ENCODE assay signal across 10 mouse cellular contexts in the genomic region with DNA sequence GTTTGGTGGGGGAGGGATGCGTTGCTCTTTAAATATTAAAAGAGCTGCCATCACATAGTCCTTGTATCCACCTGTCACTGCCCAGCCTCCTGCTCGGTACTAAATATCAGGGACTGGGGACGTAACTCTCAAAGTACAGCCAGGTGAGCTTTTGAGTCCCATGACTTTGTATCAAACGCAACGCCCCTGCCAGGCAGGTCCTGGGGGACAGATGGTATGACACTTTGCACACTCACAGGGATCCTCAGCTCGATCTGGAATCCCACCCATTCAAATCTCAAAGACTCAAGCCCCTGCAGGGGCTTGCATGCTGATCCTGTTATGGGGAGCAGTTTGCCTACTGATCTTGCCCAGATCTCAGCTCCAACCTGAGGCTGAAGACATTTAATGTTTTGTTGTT. TPM values are rescaled to one million over a fixed set of nuclear protein-coding genes. Genes with fewer than 3 reads are reported as not detected.
DNase-seq lines count a peak whose midpoint lies in the region; ATAC-seq lines count a peak whose summit lies in the region.
"Had no signal": no experiment of that assay in that cellular context is flagged by ENCODE, and none has a peak within 500 bp of the region (broad histone marks: within the 10 kb centered on the region; RNA-seq: fewer than 3 reads in every experiment).

No protein-coding gene starts in this region.

- ATAC-seq in heart, embryonic 15.5 days (replicated peaks; ENCODE audit: insufficient number of reproducible peaks, insufficient read depth, low FRiP score, low read depth), result no peak
- peak; percentile 53; the same call in 1 of the 2 replicates for ATAC-seq in neural tube, embryonic 12.5 days (ENCODE audit: low FRiP score, low read depth)
- ATAC-seq in hindbrain, embryonic 16.5 days, result peak; percentile 12; the same call in 1 of the 2 replicates
- ATAC-seq in stomach, embryonic 16.5 days (ENCODE audit: insufficient read depth, low FRiP score), result no peak

- WGBS in heart, embryonic 15.5 days, result 72% methylated on average over 6 of the region's 6 CpGs
- 73% methylated on average over 6 of the region's 6 CpGs for WGBS in neural tube, embryonic 12.5 days
- 82% methylated on average over 6 of the region's 6 CpGs for WGBS in hindbrain, embryonic 16.5 days
- 71% methylated on average over 6 of the region's 6 CpGs for WGBS in stomach, embryonic 16.5 days

- H3K4me3 ChIP-seq in heart, embryonic 15.5 days, result peak overlapping the region; percentile 48; the same call in 1 of the 2 replicates
- no peak overlapping the region for H3K4me3 ChIP-seq in neural tube, embryonic 12.5 days
- no peak overlapping the region for H3K4me3 ChIP-seq in hindbrain, embryonic 16.5 days (ENCODE audit: low read length)
- H3K4me3 ChIP-seq in stomach, embryonic 16.5 days (replicated peaks; ENCODE audit: low read length), result no peak overlapping the region

- no peaks in the 10 kb centered on the region for H3K36me3 ChIP-seq in heart, embryonic 15.5 days
- no peaks in the 10 kb centered on the region for H3K36me3 ChIP-seq in neural tube, embryonic 12.5 days
- H3K36me3 ChIP-seq in hindbrain, embryonic 16.5 days (ENCODE audit: control insufficient read depth, insufficient read depth, low read length), result no peaks in the 10 kb centered on the region
- H3K36me3 ChIP-seq in stomach, embryonic 16.5 days (ENCODE audit: control insufficient read depth, insufficient read depth, low read length), result no peaks in the 10 kb centered on the region
- H3K36me3 ChIP-seq: liver, embryonic 13.5 days had no signal

- H3K27me3 ChIP-seq in heart, embryonic 15.5 days, result no peaks in the 10 kb centered on the region
- H3K27me3 ChIP-seq in neural tube, embryonic 12.5 days (replicated peaks), result no peaks in the 10 kb centered on the region
- H3K27me3 ChIP-seq in hindbrain, embryonic 16.5 days (replicated peaks; ENCODE audit: control insufficient read depth, insufficient read depth, low read length), result no peaks in the 10 kb centered on the region
- H3K27me3 ChIP-seq in stomach, embryonic 16.5 days (ENCODE audit: control insufficient read depth, insufficient read depth, low read length), result no peaks in the 10 kb centered on the region
- H3K27me3 ChIP-seq: liver, embryonic 13.5 days had no signal

- no peak overlapping the region for H3K27ac ChIP-seq in heart, embryonic 15.5 days
- no peak overlapping the region for H3K27ac ChIP-seq in neural tube, embryonic 12.5 days
- H3K27ac ChIP-seq in hindbrain, embryonic 16.5 days (ENCODE audit: low read depth, low read length), result no peak overlapping the region
- H3K27ac ChIP-seq in stomach, embryonic 16.5 days (ENCODE audit: low read length), result no peak overlapping the region
- H3K27ac ChIP-seq: liver, embryonic 13.5 days had no signal

- no peak overlapping the region for H3K4me2 ChIP-seq in heart, embryonic 15.5 days
- no peak overlapping the region for H3K4me2 ChIP-seq in neural tube, embryonic 12.5 days (replicated peaks)
- peak overlapping the region; percentile 56 for H3K4me2 ChIP-seq in hindbrain, embryonic 16.5 days (ENCODE audit: low read length)
- 0 out of 2 replicates have a peak overlapping the region, but pooled peaks have one; percentile 56 for H3K4me2 ChIP-seq in stomach, embryonic 16.5 days (ENCODE audit: low read depth, low read length)

- H3K4me1 ChIP-seq in heart, embryonic 15.5 days (replicated peaks), result no peaks in the 10 kb centered on the region; the same call in 1 of the 2 replicates
- no peaks in the 10 kb centered on the region for H3K4me1 ChIP-seq in neural tube, embryonic 12.5 days
- no peaks in the 10 kb centered on the region for H3K4me1 ChIP-seq in hindbrain, embryonic 16.5 days (ENCODE audit: control insufficient read depth, insufficient read depth, low read depth, low read length)
- no peaks in the 10 kb centered on the region for H3K4me1 ChIP-seq in stomach, embryonic 16.5 days (ENCODE audit: control insufficient read depth, insufficient read depth, low read length)
- H3K4me1 ChIP-seq: liver, embryonic 13.5 days had no signal

- DNase-seq in heart, adult 8-10 months (ENCODE audit: low spot score), result no peak
- DNase-seq in neural tube, embryonic 10.5 days (ENCODE audit: extremely low spot score, low spot score), result no peak
- DNase-seq in adrenal gland, postnatal 14 days, result no peak
- DNase-seq: adrenal gland, adult 8-10 months had no signal

- H3K9me3 ChIP-seq in heart, embryonic 15.5 days (replicated peaks), result no peaks in the 10 kb centered on the region
- H3K9me3 ChIP-seq in neural tube, embryonic 12.5 days, result no peaks in the 10 kb centered on the region
- H3K9me3 ChIP-seq in hindbrain, embryonic 16.5 days (ENCODE audit: control insufficient read depth, low read length), result no peaks in the 10 kb centered on the region
- H3K9me3 ChIP-seq in stomach, embryonic 16.5 days (replicated peaks; ENCODE audit: control insufficient read depth, low read length), result no peaks in the 10 kb centered on the region
- H3K9me3 ChIP-seq: liver, embryonic 13.5 days had no signal

- H3K9ac ChIP-seq in heart, embryonic 15.5 days, result no peak overlapping the region
- no peak overlapping the region for H3K9ac ChIP-seq in neural tube, embryonic 12.5 days
- H3K9ac ChIP-seq in hindbrain, embryonic 16.5 days (ENCODE audit: low read depth, low read length), result no peak overlapping the region; the same call in 1 of the 2 replicates
- H3K9ac ChIP-seq in stomach, embryonic 16.5 days (ENCODE audit: low read length), result no peak overlapping the region

RNA-seq across cellular contexts. Expression of a gene that starts 2.7 kb away (rescaled TPM):
- 2.3 and 2.4 TPM in 2 replicates for polyA plus RNA-seq in heart, embryonic 15.5 days (2015; fragmentation: Nextera tagmentation; extraction: Ambion mirVana)
- 10 to 100 TPM; 39.4 to 49.7 (median 43.6) TPM for total RNA-seq in heart, adult 8-10 months (2022)
- 0.27 and 0.33 TPM in 2 replicates for polyA plus RNA-seq in neural tube, embryonic 12.5 days (2016; fragmentation: Nextera tagmentation; extraction: Ambion mirVana)
- 0.13 and 0.19 TPM in 2 replicates for polyA plus RNA-seq in hindbrain, embryonic 16.5 days (2015; fragmentation: Nextera tagmentation; extraction: Ambion mirVana)
- 3.6 and 4.0 TPM in 2 replicates for polyA plus RNA-seq in stomach, embryonic 16.5 days (2015; fragmentation: Nextera tagmentation; extraction: Ambion mirVana)
- total RNA-seq in adrenal gland, postnatal 14 days (2021), result 18.4 and 25.7 TPM in 2 replicates
- total RNA-seq: common myeloid progenitor, adult 5-6 weeks had no signal

RNA-seq across cellular contexts. Expression of a gene that starts 13.8 kb away (rescaled TPM):
- 29.2 TPM in 2 replicates for polyA plus RNA-seq in heart, embryonic 15.5 days (2015; fragmentation: Nextera tagmentation; extraction: Ambion mirVana)
- 10 to 100 TPM; 70.6 to 75.9 (median 73.6) TPM for total RNA-seq in heart, adult 8-10 months (2022)
- polyA plus RNA-seq in neural tube, embryonic 12.5 days (2016; fragmentation: Nextera tagmentation; extraction: Ambion mirVana), result 19.4 and 20.3 TPM in 2 replicates
- 20.0 and 20.8 TPM in 2 replicates for polyA plus RNA-seq in hindbrain, embryonic 16.5 days (2015; fragmentation: Nextera tagmentation; extraction: Ambion mirVana)
- polyA plus RNA-seq in stomach, embryonic 16.5 days (2015; fragmentation: Nextera tagmentation; extraction: Ambion mirVana), result 17.7 and 18.8 TPM in 2 replicates
- 53.8 and 54.1 TPM in 2 replicates for total RNA-seq in adrenal gland, postnatal 14 days (2021)

Comparison
In these comparisons a context has a peak if more than half of its experiments do, and no peak if none do; other contexts are left out.
1. ATAC-seq: peak in neural tube, embryonic 12.5 days (single experiment) and hindbrain, embryonic 16.5 days (single experiment); none in heart, embryonic 15.5 days (single experiment) and stomach, embryonic 16.5 days (single experiment).
2. H3K4me2 ChIP-seq: peak in hindbrain, embryonic 16.5 days (single experiment) and stomach, embryonic 16.5 days (single experiment); none in heart, embryonic 15.5 days (single experiment) and neural tube, embryonic 12.5 days (single experiment).